ENCODE assay signal across 9 mouse cellular contexts in the genomic region with DNA sequence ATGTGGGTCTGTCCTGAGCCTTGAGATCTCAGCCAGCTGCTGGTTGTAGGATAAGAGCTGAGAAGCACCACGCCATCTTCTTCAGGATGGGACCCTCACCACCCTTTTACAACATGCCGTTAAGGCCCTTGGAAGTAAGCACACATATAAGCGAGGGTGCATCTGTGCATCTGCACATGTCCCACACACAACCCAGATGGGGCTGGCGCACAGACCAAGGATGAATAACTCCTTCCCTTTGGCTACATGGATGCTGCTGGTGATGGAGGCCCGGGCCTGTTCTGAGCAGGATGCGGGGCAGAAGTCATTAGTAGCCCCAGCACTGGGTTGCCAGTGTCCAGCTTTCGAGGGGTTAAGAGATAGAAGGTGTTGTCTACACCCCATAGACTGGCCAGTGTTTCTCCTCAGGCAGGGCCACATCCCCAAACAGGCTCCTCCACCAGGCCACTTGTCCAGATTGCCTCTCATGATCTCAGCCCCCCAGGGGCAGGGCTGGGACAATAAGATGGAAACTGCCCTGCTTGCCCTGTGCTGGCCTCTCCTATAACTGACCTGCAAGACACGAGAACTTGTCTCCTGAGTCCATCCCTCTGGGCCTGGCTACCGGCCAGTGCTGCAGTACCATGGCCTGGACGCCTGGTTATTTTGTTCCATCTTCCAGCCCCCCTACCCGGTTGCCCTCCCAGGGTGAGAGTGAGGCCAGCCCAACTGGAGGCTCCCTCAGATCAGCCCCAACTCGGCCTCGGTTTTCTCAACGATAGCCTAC. TPM values are rescaled to one million over a fixed set of nuclear protein-coding genes. Genes with fewer than 3 reads are reported as not detected.
DNase-seq lines count a peak whose midpoint lies in the region; ATAC-seq and TF ChIP-seq lines count a peak whose summit lies in the region.
"Had no signal": no experiment of that assay in that cellular context is flagged by ENCODE, and none has a peak within 500 bp of the region (broad histone marks: within the 10 kb centered on the region; RNA-seq: fewer than 3 reads in every experiment).

No protein-coding gene starts in this region.

- no peak overlapping the region for H3K27ac ChIP-seq in kidney, embryonic 16.5 days (ENCODE audit: low read length)
- H3K27ac ChIP-seq in kidney, adult 2 months (ENCODE audit: insufficient read depth, low read depth, low read length), result no peak overlapping the region
- H3K27ac ChIP-seq in brown adipose tissue, adult 24 weeks (replicated peaks; ENCODE audit: low read depth, low read length), result no peak overlapping the region
- peak overlapping the region; percentile 86; the same call in 1 of the 2 replicates for H3K27ac ChIP-seq in heart, embryonic 15.5 days
- H3K27ac ChIP-seq in liver, embryonic 15.5 days (replicated peaks), result no peak overlapping the region

- WGBS in kidney, embryonic 16.5 days, result 30% methylated on average over 14 of the region's 14 CpGs
- WGBS in kidney, adult 2 months, result 48% methylated on average over 14 of the region's 14 CpGs
- 42% methylated on average over 14 of the region's 14 CpGs for WGBS in heart, embryonic 15.5 days
- WGBS in liver, embryonic 15.5 days (ENCODE audit: insufficient replicate concordance), result 44% methylated on average over 14 of the region's 14 CpGs

- TF ChIP-seq POLR2A in kidney, adult 2 months (IDR thresholded peaks at IDR 0.05; ENCODE audit: low read depth, low read length), result no peak

- H3K36me3 ChIP-seq in kidney, embryonic 16.5 days (ENCODE audit: insufficient read depth, low read length), result peaks cover 12% of the 10 kb centered on the region
- no peaks in the 10 kb centered on the region for H3K36me3 ChIP-seq in kidney, adult 2 months (ENCODE audit: control insufficient read depth, insufficient read depth, low read length)
- peaks cover 9% of the 10 kb centered on the region; the same call in 1 of the 2 replicates for H3K36me3 ChIP-seq in heart, embryonic 15.5 days
- no peaks in the 10 kb centered on the region for H3K36me3 ChIP-seq in liver, embryonic 15.5 days (replicated peaks)

- ATAC-seq in kidney, embryonic 16.5 days (ENCODE audit: low FRiP score, low TSS enrichment), result no peak
- no peak for ATAC-seq in heart, embryonic 15.5 days (replicated peaks; ENCODE audit: insufficient number of reproducible peaks, insufficient read depth, low FRiP score, low read depth)
- no peak for ATAC-seq in liver, embryonic 15.5 days (ENCODE audit: insufficient read depth)

- H3K27me3 ChIP-seq in kidney, embryonic 16.5 days (ENCODE audit: insufficient read depth, low read length), result no peaks in the 10 kb centered on the region
- 0 out of 2 replicates have a peak, but pooled peaks cover 1% of the 10 kb centered on the region for H3K27me3 ChIP-seq in kidney, adult 2 months (replicated peaks; ENCODE audit: control insufficient read depth, insufficient read depth, low read length)
- peaks cover 86% of the 10 kb centered on the region for H3K27me3 ChIP-seq in heart, embryonic 15.5 days
- peaks cover 89% of the 10 kb centered on the region for H3K27me3 ChIP-seq in liver, embryonic 15.5 days
- H3K27me3 ChIP-seq: Patski had no signal

- peak overlapping the region; percentile 67 for H3K4me2 ChIP-seq in kidney, embryonic 16.5 days (replicated peaks; ENCODE audit: low read depth, low read length)
- peak overlapping the region; percentile 95 for H3K4me2 ChIP-seq in heart, embryonic 15.5 days
- H3K4me2 ChIP-seq in liver, embryonic 15.5 days, result no peak overlapping the region; the same call in 1 of the 2 replicates

- H3K9me3 ChIP-seq in kidney, embryonic 16.5 days (ENCODE audit: low read length), result no peaks in the 10 kb centered on the region
- H3K9me3 ChIP-seq in heart, embryonic 15.5 days (replicated peaks), result no peaks in the 10 kb centered on the region
- no peaks in the 10 kb centered on the region for H3K9me3 ChIP-seq in liver, embryonic 15.5 days (replicated peaks)

- no peak for TF ChIP-seq CTCF in kidney, adult 2 months (conservative IDR thresholded peaks at IDR 0.05; ENCODE audit: insufficient read depth, insufficient read length, low read depth, low read length)

- no peak for DNase-seq in kidney, adult 2 months
- no peak for DNase-seq in thymus, postnatal 36 days
- DNase-seq in ovary, postnatal 10 days (ENCODE audit: low spot score), result no peak
- DNase-seq in spleen, postnatal 4 days (ENCODE audit: low spot score in 2 of 2), result no peak

- peak overlapping the region; percentile 98 for H3K9ac ChIP-seq in kidney, embryonic 16.5 days (replicated peaks; ENCODE audit: low read length)
- peak overlapping the region; percentile 92 for H3K9ac ChIP-seq in heart, embryonic 15.5 days
- no peak overlapping the region for H3K9ac ChIP-seq in liver, embryonic 15.5 days

- peaks cover 43% of the 10 kb centered on the region for H3K4me1 ChIP-seq in kidney, embryonic 16.5 days (ENCODE audit: insufficient read depth, low read length)
- H3K4me1 ChIP-seq in kidney, adult 2 months (ENCODE audit: control insufficient read depth, insufficient read depth, low read length), result no peaks in the 10 kb centered on the region
- no peaks in the 10 kb centered on the region for H3K4me1 ChIP-seq in brown adipose tissue, adult 24 weeks (ENCODE audit: control insufficient read depth, insufficient read depth, insufficient read length, low read length)
- H3K4me1 ChIP-seq in heart, embryonic 15.5 days (replicated peaks), result peaks cover 67% of the 10 kb centered on the region
- peaks cover 15% of the 10 kb centered on the region for H3K4me1 ChIP-seq in liver, embryonic 15.5 days (replicated peaks)

- peak overlapping the region; percentile 68 for H3K4me3 ChIP-seq in kidney, embryonic 16.5 days (ENCODE audit: low read length)
- no peak overlapping the region for H3K4me3 ChIP-seq in kidney, adult 2 months (ENCODE audit: insufficient read depth, low read depth, low read length)
- peak overlapping the region; percentile 65 for H3K4me3 ChIP-seq in brown adipose tissue, adult 24 weeks (ENCODE audit: insufficient read depth, low read depth, low read length)
- peak overlapping the region; percentile 88 for H3K4me3 ChIP-seq in heart, embryonic 15.5 days
- H3K4me3 ChIP-seq in liver, embryonic 15.5 days (replicated peaks), result peak overlapping the region; percentile 56

RNA-seq across cellular contexts. Expression of gene Dbn1, which starts 1.7 kb away (rescaled TPM):
- 177 and 194 TPM in 2 replicates for polyA plus RNA-seq in kidney, embryonic 16.5 days (2015; fragmentation: Nextera tagmentation; extraction: Ambion mirVana)
- 16.9 and 21.0 TPM in 2 replicates for polyA plus RNA-seq in kidney, adult 2 months (2012; rRNA removed)
- 7.6 and 8.3 TPM in 2 replicates for polyA plus RNA-seq in brown adipose tissue, adult 24 weeks (2012; ENCODE audit: insufficient read depth, insufficient read length, missing spikeins)
- 60.1 and 77.2 TPM in 2 replicates for polyA plus RNA-seq in heart, embryonic 15.5 days (2015; fragmentation: Nextera tagmentation; extraction: Ambion mirVana)
- polyA plus RNA-seq in liver, embryonic 15.5 days (2015; fragmentation: Nextera tagmentation; extraction: Ambion mirVana), result 7.5 and 7.6 TPM in 2 replicates

RNA-seq across cellular contexts. Expression of gene Prr7, which starts 22.1 kb away (rescaled TPM):
- polyA plus RNA-seq in kidney, embryonic 16.5 days (2015; fragmentation: Nextera tagmentation; extraction: Ambion mirVana), result 0.37 and 0.59 TPM in 2 replicates
- polyA plus RNA-seq in kidney, adult 2 months (2012; rRNA removed), result 0.64 and 0.81 TPM in 2 replicates
- not detected in 2 replicates for polyA plus RNA-seq in brown adipose tissue, adult 24 weeks (2012; ENCODE audit: insufficient read depth, insufficient read length, missing spikeins)
- 0.18 and 0.30 TPM in 2 replicates for polyA plus RNA-seq in heart, embryonic 15.5 days (2015; fragmentation: Nextera tagmentation; extraction: Ambion mirVana)
- not detected in 2 replicates for polyA plus RNA-seq in liver, embryonic 15.5 days (2015; fragmentation: Nextera tagmentation; extraction: Ambion mirVana)

RNA-seq across cellular contexts. Expression of gene Pdlim7, which starts 27.3 kb away (rescaled TPM):
- 162 and 169 TPM in 2 replicates for polyA plus RNA-seq in kidney, embryonic 16.5 days (2015; fragmentation: Nextera tagmentation; extraction: Ambion mirVana)
- 22.8 and 23.5 TPM in 2 replicates for polyA plus RNA-seq in kidney, adult 2 months (2012; rRNA removed)
- 8.0 and 16.1 TPM in 2 replicates for polyA plus RNA-seq in brown adipose tissue, adult 24 weeks (2012; ENCODE audit: insufficient read depth, insufficient read length, missing spikeins)
- 221 and 251 TPM in 2 replicates for polyA plus RNA-seq in heart, embryonic 15.5 days (2015; fragmentation: Nextera tagmentation; extraction: Ambion mirVana)
- polyA plus RNA-seq in liver, embryonic 15.5 days (2015; fragmentation: Nextera tagmentation; extraction: Ambion mirVana), result 25.2 and 29.5 TPM in 2 replicates

RNA-seq across cellular contexts. Expression of gene Grk6, which starts 41.3 kb away (rescaled TPM):
- polyA plus RNA-seq in kidney, embryonic 16.5 days (2015; fragmentation: Nextera tagmentation; extraction: Ambion mirVana), result 17.4 and 25.6 TPM in 2 replicates
- polyA plus RNA-seq in kidney, adult 2 months (2012; rRNA removed), result 23.4 and 27.4 TPM in 2 replicates
- 10.5 and 17.4 TPM in 2 replicates for polyA plus RNA-seq in brown adipose tissue, adult 24 weeks (2012; ENCODE audit: insufficient read depth, insufficient read length, missing spikeins)
- 15.5 and 24.7 TPM in 2 replicates for polyA plus RNA-seq in heart, embryonic 15.5 days (2015; fragmentation: Nextera tagmentation; extraction: Ambion mirVana)
- 24.3 and 27.6 TPM in 2 replicates for polyA plus RNA-seq in liver, embryonic 15.5 days (2015; fragmentation: Nextera tagmentation; extraction: Ambion mirVana)

RNA-seq across cellular contexts. Expression of gene Dok3, which starts 42.9 kb away (rescaled TPM):
- 2.5 TPM in 2 replicates for polyA plus RNA-seq in kidney, embryonic 16.5 days (2015; fragmentation: Nextera tagmentation; extraction: Ambion mirVana)
- 4.7 and 7.7 TPM in 2 replicates for polyA plus RNA-seq in kidney, adult 2 months (2012; rRNA removed)
- 1.3 and 2.4 TPM in 2 replicates for polyA plus RNA-seq in brown adipose tissue, adult 24 weeks (2012; ENCODE audit: insufficient read depth, insufficient read length, missing spikeins)
- 1.3 and 3.0 TPM in 2 replicates for polyA plus RNA-seq in heart, embryonic 15.5 days (2015; fragmentation: Nextera tagmentation; extraction: Ambion mirVana)
- polyA plus RNA-seq in liver, embryonic 15.5 days (2015; fragmentation: Nextera tagmentation; extraction: Ambion mirVana), result 9.6 and 11.0 TPM in 2 replicates
